Mouse (Mus musculus): ENCODE data around the gene Ttc8. TPM values are rescaled to one million over a fixed set of nuclear protein-coding genes. Genes with fewer than 3 reads are reported as not detected.

Gene Ttc8
- polyA plus RNA-seq, 1 experiment from 2014 or later = 14.4 TPM

DNA sequence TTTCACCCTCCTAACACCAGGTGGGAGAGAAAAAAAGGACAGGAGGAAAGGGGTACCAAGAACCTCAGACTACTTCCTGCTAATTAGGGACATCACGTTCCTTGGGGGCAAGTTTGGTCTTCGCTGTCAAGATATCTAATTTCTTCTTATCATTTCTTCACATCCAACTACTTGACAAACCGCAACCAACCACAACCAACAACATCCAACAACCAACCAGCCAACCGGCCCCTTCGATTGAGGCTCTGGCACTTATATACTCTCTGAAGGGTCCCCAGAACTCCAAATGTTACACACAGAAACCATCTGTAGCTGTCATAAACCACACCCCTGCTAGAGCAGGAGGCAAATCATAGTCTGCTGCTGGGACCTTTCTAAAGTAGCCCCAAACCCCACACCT is 76.7 kb downstream of the Ttc8 start:
- no peak for ATAC-seq
- Histone ChIP-seq H3K27ac (ENCODE audit: low read length) (no peak overlapping the region), H3K9ac (replicated peaks; ENCODE audit: low read depth) (no peak overlapping the region), H3K4me1 (ENCODE audit: insufficient read depth, low read depth, low read length) (no peaks in the 10 kb centered on the region), H3K4me3 (ENCODE audit: low read depth, low read length) (no peak overlapping the region), H3K27me3 (replicated peaks; ENCODE audit: insufficient read depth, low read length) (no peaks in the 10 kb centered on the region), H3K36me3 (ENCODE audit: insufficient read depth, low read length) (no peaks in the 10 kb centered on the region), H3K4me2 (replicated peaks; ENCODE audit: low read depth, low read length) (no peak overlapping the region), H3K9me3 (ENCODE audit: low read length) (no peaks in the 10 kb centered on the region)
- no peak for DNase-seq (ENCODE audit: low spot score)
- TF ChIP-seq EP300 (IDR thresholded peaks at IDR 0.05) (no peak), CTCF (IDR thresholded peaks at IDR 0.05) (no peak)
- 80% methylated on average over 5 of the region's 5 CpGs for WGBS

DNA sequence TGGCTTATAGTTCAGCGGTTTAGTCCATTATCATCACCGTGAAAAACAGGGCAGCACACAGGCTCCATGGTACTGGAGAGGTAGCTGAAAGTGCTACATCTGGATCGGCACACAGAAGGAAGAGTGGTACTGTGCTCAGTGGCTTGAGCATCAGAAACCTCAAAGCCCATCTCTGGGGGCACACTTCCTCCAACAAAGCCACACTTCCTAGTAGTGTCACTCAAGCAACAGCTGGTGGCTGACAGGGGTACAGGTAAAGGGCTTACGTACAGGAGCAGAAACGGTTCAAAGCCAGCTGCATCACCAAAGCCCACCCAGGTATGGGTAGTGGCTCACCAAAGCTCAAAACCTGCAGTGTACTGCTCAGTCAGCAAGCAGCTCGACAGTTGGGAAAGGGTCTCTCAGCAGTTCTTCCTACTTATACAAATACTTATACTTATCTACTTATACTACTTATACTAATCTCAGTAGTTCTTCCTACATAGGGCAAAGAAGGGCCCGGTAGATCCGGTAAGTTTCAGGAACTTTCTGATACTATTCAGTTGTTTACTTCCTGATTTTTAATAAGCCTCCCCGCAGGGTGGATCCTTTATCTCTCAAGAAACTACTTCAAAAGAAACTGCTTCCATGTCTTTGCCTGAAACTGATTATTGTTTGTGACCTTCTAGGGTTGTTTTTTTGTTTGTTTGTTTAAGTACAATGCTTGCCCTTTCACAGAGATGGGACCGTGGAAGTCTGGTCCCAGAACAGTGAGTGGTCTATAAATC is 78.5 kb downstream of the Ttc8 start:
- H3K9ac ChIP-seq (replicated peaks; ENCODE audit: low read depth) = no peak overlapping the region
- no peaks in the 10 kb centered on the region for H3K9me3 ChIP-seq (ENCODE audit: low read length)
- DNase-seq (ENCODE audit: low spot score) = no peak
- no peak overlapping the region for H3K27ac ChIP-seq (ENCODE audit: low read length)
- 70% methylated on average over 10 of the region's 10 CpGs for WGBS
- no peak overlapping the region for H3K4me2 ChIP-seq (replicated peaks; ENCODE audit: low read depth, low read length)
- no peaks in the 10 kb centered on the region for H3K36me3 ChIP-seq (ENCODE audit: insufficient read depth, low read length)
- TF ChIP-seq CTCF (IDR thresholded peaks at IDR 0.05) (no peak), EP300 (IDR thresholded peaks at IDR 0.05) (no peak)
- H3K4me3 ChIP-seq (ENCODE audit: low read depth, low read length) = no peak overlapping the region
- H3K27me3 ChIP-seq (replicated peaks; ENCODE audit: insufficient read depth, low read length) = no peaks in the 10 kb centered on the region
- ATAC-seq = no peak
- no peaks in the 10 kb centered on the region for H3K4me1 ChIP-seq (ENCODE audit: insufficient read depth, low read depth, low read length)

DNA sequence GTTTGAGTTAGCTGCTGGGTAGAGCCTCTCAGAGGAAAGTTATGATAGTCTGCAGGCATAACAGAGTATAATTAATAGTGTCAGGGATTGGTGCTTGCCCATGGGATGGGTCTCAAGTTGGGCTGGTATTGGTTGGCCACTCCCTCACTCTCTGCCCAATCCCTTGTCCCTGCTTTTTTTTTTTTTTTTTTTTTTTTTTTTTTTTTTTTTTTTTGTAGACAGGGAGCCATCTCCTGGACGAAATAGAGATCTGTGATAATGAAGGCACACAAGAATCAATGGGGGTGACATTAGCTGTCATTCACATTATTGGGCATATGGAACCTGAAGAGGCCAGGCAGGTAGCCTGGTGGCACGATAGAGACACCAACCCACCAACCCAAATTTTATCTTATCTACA is 79.9 kb downstream of the Ttc8 start:
- H3K9me3 ChIP-seq (ENCODE audit: low read length) = no peaks in the 10 kb centered on the region
- 60% methylated on average over 2 of the region's 2 CpGs for WGBS
- H3K4me2 ChIP-seq (replicated peaks; ENCODE audit: low read depth, low read length) = no peak overlapping the region
- TF ChIP-seq EP300 (IDR thresholded peaks at IDR 0.05) = no peak
- no peaks in the 10 kb centered on the region for H3K27me3 ChIP-seq (replicated peaks; ENCODE audit: insufficient read depth, low read length)
- H3K36me3 ChIP-seq (ENCODE audit: insufficient read depth, low read length) = no peaks in the 10 kb centered on the region
- DNase-seq (ENCODE audit: low spot score) (no peak), ATAC-seq (no peak)
- no peaks in the 10 kb centered on the region for H3K4me1 ChIP-seq (ENCODE audit: insufficient read depth, low read depth, low read length)
- no peak overlapping the region for H3K27ac ChIP-seq (ENCODE audit: low read length)
- H3K4me3 ChIP-seq (ENCODE audit: low read depth, low read length) = no peak overlapping the region
- no peak overlapping the region for H3K9ac ChIP-seq (replicated peaks; ENCODE audit: low read depth)

DNA sequence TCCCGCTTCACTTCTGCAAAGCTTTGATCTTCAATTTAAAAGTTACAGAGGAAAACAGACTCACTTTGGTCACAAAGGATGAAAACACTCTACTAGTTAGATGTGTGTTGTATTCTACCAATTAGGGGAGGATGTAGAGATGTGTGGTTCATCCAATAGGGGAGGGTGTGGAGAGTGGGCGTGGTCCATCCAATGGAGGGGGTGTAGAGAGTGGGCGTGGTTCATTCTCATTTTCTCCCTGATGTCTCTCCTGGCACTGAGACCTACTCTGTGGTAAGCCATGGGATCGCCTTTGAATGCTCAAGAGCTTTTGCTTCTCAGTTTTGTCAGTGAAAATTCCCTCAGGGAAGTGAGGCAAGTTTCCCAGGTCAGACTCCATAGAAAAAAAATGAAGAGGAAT is 82.7 kb downstream of the Ttc8 start:
- no peaks in the 10 kb centered on the region for H3K36me3 ChIP-seq (ENCODE audit: insufficient read depth, low read length)
- DNase-seq (ENCODE audit: low spot score) (no peak), ATAC-seq (no peak)
- no peaks in the 10 kb centered on the region for H3K9me3 ChIP-seq (ENCODE audit: low read length)
- H3K27me3 ChIP-seq (replicated peaks; ENCODE audit: insufficient read depth, low read length) = no peaks in the 10 kb centered on the region
- TF ChIP-seq CTCF (IDR thresholded peaks at IDR 0.05) (no peak), EP300 (IDR thresholded peaks at IDR 0.05) (no peak)
- H3K4me3 ChIP-seq (ENCODE audit: low read depth, low read length) = no peak overlapping the region
- no peak overlapping the region for H3K4me2 ChIP-seq (replicated peaks; ENCODE audit: low read depth, low read length)
- WGBS = 65% methylated on average over 4 of the region's 4 CpGs
- no peaks in the 10 kb centered on the region for H3K4me1 ChIP-seq (ENCODE audit: insufficient read depth, low read depth, low read length)
- H3K27ac ChIP-seq (ENCODE audit: low read length) = no peak overlapping the region
- no peak overlapping the region for H3K9ac ChIP-seq (replicated peaks; ENCODE audit: low read depth)

DNA sequence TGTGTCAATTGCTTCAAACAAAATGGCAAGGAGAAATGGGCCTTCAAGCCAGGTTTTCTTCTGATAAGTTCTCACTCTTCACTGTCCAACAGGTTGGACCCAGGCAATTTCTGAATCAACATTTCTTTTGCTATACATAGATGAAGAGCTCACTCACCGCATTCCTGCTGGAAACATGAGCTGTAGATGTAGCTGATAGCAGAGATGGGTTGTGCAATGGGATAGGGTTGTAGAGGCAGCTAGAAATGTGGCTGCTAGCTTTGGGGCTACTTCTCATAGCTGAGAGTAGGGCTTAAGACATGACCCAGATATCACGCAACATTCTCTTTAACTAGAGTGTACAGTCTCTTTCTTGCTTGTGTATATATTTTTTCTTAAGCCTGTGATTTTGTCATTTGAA is 84.4 kb downstream of the Ttc8 start:
- H3K36me3 ChIP-seq (ENCODE audit: insufficient read depth, low read length) = no peaks in the 10 kb centered on the region
- TF ChIP-seq EP300 (IDR thresholded peaks at IDR 0.05) (no peak), CTCF (IDR thresholded peaks at IDR 0.05) (no peak)
- no peak overlapping the region for H3K4me2 ChIP-seq (replicated peaks; ENCODE audit: low read depth, low read length)
- H3K9me3 ChIP-seq (ENCODE audit: low read length) = no peaks in the 10 kb centered on the region
- WGBS = 79% methylated on average over 2 of the region's 2 CpGs
- ATAC-seq (no peak), DNase-seq (ENCODE audit: low spot score) (no peak)
- H3K4me3 ChIP-seq (ENCODE audit: low read depth, low read length) = no peak overlapping the region
- H3K27me3 ChIP-seq (replicated peaks; ENCODE audit: insufficient read depth, low read length) = no peaks in the 10 kb centered on the region
- no peaks in the 10 kb centered on the region for H3K4me1 ChIP-seq (ENCODE audit: insufficient read depth, low read depth, low read length)
- H3K9ac ChIP-seq (replicated peaks; ENCODE audit: low read depth) = no peak overlapping the region
- H3K27ac ChIP-seq (ENCODE audit: low read length) = no peak overlapping the region

DNA sequence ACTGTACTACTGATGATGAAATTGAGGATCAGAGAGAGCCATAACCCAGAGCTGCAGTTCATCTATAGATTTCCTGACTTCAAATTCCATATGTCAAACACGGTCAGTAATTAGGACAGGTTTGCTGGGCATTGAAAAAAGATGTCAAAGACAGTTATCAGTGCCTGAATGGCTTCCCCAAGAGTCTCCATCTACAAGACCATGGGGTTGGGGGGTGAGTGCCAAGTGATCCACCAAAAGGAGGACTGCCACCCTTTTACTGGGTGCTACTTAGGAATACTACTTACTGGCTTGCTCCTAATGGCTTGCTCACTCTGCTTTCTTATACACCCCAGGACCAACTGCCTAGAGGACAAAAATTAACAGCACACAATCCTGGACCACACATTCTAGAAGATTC is 88.4 kb downstream of the Ttc8 start:
- TF ChIP-seq EP300 (IDR thresholded peaks at IDR 0.05) (no peak), CTCF (IDR thresholded peaks at IDR 0.05) (no peak)
- no peak overlapping the region for H3K4me3 ChIP-seq (ENCODE audit: low read depth, low read length)
- no peak for ATAC-seq
- no peaks in the 10 kb centered on the region for H3K9me3 ChIP-seq (ENCODE audit: low read length)
- no peak overlapping the region for H3K27ac ChIP-seq (ENCODE audit: low read length)
- H3K4me1 ChIP-seq (ENCODE audit: insufficient read depth, low read depth, low read length) = no peaks in the 10 kb centered on the region
- H3K27me3 ChIP-seq (replicated peaks; ENCODE audit: insufficient read depth, low read length) = no peaks in the 10 kb centered on the region
- H3K36me3 ChIP-seq (ENCODE audit: insufficient read depth, low read length) = no peaks in the 10 kb centered on the region
- H3K4me2 ChIP-seq (replicated peaks; ENCODE audit: low read depth, low read length) = no peak overlapping the region
- no peak for DNase-seq (ENCODE audit: low spot score)
- 81% methylated on average over 1 of the region's 1 CpGs for WGBS
- H3K9ac ChIP-seq (replicated peaks; ENCODE audit: low read depth) = no peak overlapping the region

DNA sequence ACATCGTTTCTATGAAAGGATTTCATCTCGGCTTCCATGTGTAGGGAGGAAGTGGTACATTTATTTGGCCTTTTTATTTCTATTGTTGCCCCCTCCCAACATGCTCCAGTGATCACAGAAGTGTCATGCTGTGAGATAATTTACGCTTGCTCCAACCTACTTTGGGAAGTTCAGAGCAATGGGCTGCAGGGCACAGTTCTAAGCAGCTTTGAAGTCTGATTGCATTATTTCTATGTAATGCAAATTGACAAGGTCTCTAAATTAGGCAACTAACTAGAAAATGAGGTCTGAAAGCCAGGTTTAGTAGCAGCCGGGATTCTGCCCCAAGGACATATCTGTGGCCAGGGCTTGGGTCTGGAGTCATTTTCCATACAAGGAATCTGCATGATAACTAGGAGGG is 89.1 kb downstream of the Ttc8 start:
- H3K4me1 ChIP-seq (ENCODE audit: insufficient read depth, low read depth, low read length) = no peaks in the 10 kb centered on the region
- no peaks in the 10 kb centered on the region for H3K27me3 ChIP-seq (replicated peaks; ENCODE audit: insufficient read depth, low read length)
- no peak overlapping the region for H3K9ac ChIP-seq (replicated peaks; ENCODE audit: low read depth)
- TF ChIP-seq CTCF (IDR thresholded peaks at IDR 0.05) = no peak
- no peak for TF ChIP-seq EP300 (IDR thresholded peaks at IDR 0.05)
- H3K4me3 ChIP-seq (ENCODE audit: low read depth, low read length) = no peak overlapping the region
- H3K4me2 ChIP-seq (replicated peaks; ENCODE audit: low read depth, low read length) = no peak overlapping the region
- WGBS = 73% methylated on average over 4 of the region's 4 CpGs
- no peaks in the 10 kb centered on the region for H3K9me3 ChIP-seq (ENCODE audit: low read length)
- ATAC-seq = no peak
- DNase-seq (ENCODE audit: low spot score) = no peak
- H3K36me3 ChIP-seq (ENCODE audit: insufficient read depth, low read length) = no peaks in the 10 kb centered on the region
- H3K27ac ChIP-seq (ENCODE audit: low read length) = no peak overlapping the region

All from lung, postnatal 0 days (tissue).